ENCODE assay signal across 23 mouse cellular contexts in the genomic region with DNA sequence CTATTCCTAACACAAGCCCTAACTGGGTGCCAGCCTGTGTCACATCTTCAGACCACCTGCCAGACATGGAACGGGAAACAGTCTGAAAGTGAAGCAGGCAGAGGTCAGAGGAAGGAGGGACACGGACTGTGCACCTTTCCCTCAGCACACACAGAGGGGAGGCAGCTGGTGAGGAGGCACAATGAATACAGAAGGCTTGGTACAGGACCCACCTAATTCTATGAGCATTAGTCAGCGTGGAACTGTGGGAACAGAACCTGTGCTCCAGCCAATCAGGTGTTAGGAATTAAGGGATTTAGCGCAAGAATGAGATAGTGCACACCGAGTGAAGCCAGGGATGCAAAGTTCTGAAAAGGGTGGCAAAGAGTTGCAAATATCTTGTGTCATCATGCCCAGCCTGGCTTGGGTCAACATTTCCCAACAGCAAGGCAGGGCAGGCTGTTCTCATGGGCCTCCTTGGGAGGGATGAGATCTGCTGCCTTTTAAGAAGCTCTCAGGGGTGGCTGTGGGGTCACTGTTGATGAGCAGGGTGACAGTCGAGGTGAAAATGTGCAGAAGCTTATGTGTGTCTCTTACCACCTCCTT. TPM values are rescaled to one million over a fixed set of nuclear protein-coding genes. Genes with fewer than 3 reads are reported as not detected.
DNase-seq lines count a peak whose midpoint lies in the region; ATAC-seq and TF ChIP-seq lines count a peak whose summit lies in the region.
"Had no signal": no experiment of that assay in that cellular context is flagged by ENCODE, and none has a peak within 500 bp of the region (broad histone marks: within the 10 kb centered on the region; RNA-seq: fewer than 3 reads in every experiment).

No protein-coding gene starts in this region.

- H3K79me2 ChIP-seq in liver, adult 2 months (ENCODE audit: control insufficient read depth, insufficient read depth, low read length) = no peaks in the 10 kb centered on the region

- DNase-seq in liver, adult 2 months (ENCODE audit: extremely low read depth, low read depth, low spot score) = peak; percentile 82
- no peak for DNase-seq in liver, embryonic 11.5 days (ENCODE audit: low spot score)
- peak; percentile 63 for DNase-seq in adipocyte (ENCODE audit: low spot score)
- no peak for DNase-seq in gastrocnemius, adult 18-20 months (ENCODE audit: low spot score)
- DNase-seq in left cerebral cortex, adult 9 months (ENCODE audit: low spot score in 2 of 2) = no peak
- DNase-seq in urinary bladder, adult 2 months (ENCODE audit: low spot score) = no peak
- DNase-seq: adrenal gland, adult 2 months; adrenal gland, postnatal 25 days; cerebellum, adult 18-20 months; cerebellum, adult 9-11 months; gastrocnemius, postnatal 36 days; heart, adult 2 months; heart, postnatal 14 days had no signal

- H3K27ac ChIP-seq in liver, adult 2 months (replicated peaks; ENCODE audit: insufficient read depth, low read depth, low read length) = peak overlapping the region; percentile 45
- no peak overlapping the region for H3K27ac ChIP-seq in liver, embryonic 11.5 days (ENCODE audit: low read depth, low read length)
- peak overlapping the region; percentile 61; the same call in 1 of the 2 replicates for H3K27ac ChIP-seq in stomach, embryonic 15.5 days
- H3K27ac ChIP-seq: embryonic facial prominence, embryonic 10.5 days; forebrain, embryonic 10.5 days; heart, adult 2 months; heart, embryonic 15.5 days; hindbrain, embryonic 10.5 days; hindbrain, embryonic 14.5 days had no signal

- no peaks in the 10 kb centered on the region for H3K9me3 ChIP-seq in liver, embryonic 11.5 days (ENCODE audit: control insufficient read depth, low read length)
- H3K9me3 ChIP-seq in stomach, embryonic 15.5 days = no peaks in the 10 kb centered on the region
- H3K9me3 ChIP-seq: embryonic facial prominence, embryonic 10.5 days; forebrain, embryonic 10.5 days; heart, embryonic 15.5 days; hindbrain, embryonic 10.5 days had no signal

- ATAC-seq in liver, embryonic 11.5 days (replicated peaks; ENCODE audit: low FRiP score) = no peak
- peak; percentile 50; the same call in 1 of the 2 replicates for ATAC-seq in stomach, embryonic 15.5 days (ENCODE audit: insufficient read depth, low FRiP score, low read depth)
- ATAC-seq: activated CD4-positive, CD25-positive, alpha-beta regulatory T cell, adult 4 months; forebrain, embryonic 14.5 days had no signal

- H3K4me2 ChIP-seq in liver, embryonic 11.5 days = no peak overlapping the region
- no peak overlapping the region for H3K4me2 ChIP-seq in stomach, embryonic 15.5 days
- H3K4me2 ChIP-seq: heart, embryonic 11.5 days; heart, embryonic 15.5 days; hindbrain, embryonic 14.5 days had no signal

- no peak for TF ChIP-seq POLR2A in liver, adult 2 months (IDR thresholded peaks at IDR 0.05; ENCODE audit: extremely low read depth, insufficient read depth, low read length)

- TF ChIP-seq CTCF in liver, adult 2 months (IDR thresholded peaks at IDR 0.05; ENCODE audit: low read depth, low read length) = no peak

- peak overlapping the region; percentile 12; the same call in 1 of the 2 replicates for H3K9ac ChIP-seq in liver, adult 2 months (ENCODE audit: low read depth, low read length)
- no peak overlapping the region for H3K9ac ChIP-seq in liver, embryonic 11.5 days (ENCODE audit: low read depth, low read length)
- H3K9ac ChIP-seq in stomach, embryonic 15.5 days = no peak overlapping the region
- H3K9ac ChIP-seq: heart, embryonic 15.5 days; hindbrain, embryonic 14.5 days had no signal

- no peak overlapping the region for H3K4me3 ChIP-seq in liver, adult 2 months (ENCODE audit: insufficient read depth, low read depth, low read length)
- H3K4me3 ChIP-seq in liver, embryonic 11.5 days (ENCODE audit: low read depth, low read length) = no peak overlapping the region
- H3K4me3 ChIP-seq in stomach, embryonic 15.5 days (replicated peaks) = no peak overlapping the region
- H3K4me3 ChIP-seq: embryonic facial prominence, embryonic 10.5 days; forebrain, embryonic 10.5 days; heart, adult 2 months; heart, embryonic 15.5 days; hindbrain, embryonic 10.5 days had no signal

- 32% methylated on average over 6 of the region's 6 CpGs for WGBS in liver, adult 2 months
- WGBS in liver, embryonic 11.5 days = 67% methylated on average over 6 of the region's 6 CpGs
- WGBS in stomach, embryonic 15.5 days = 53% methylated on average over 6 of the region's 6 CpGs

- H3K27me3 ChIP-seq in liver, adult 2 months (ENCODE audit: control insufficient read depth, insufficient read depth, low read length) = no peaks in the 10 kb centered on the region
- no peaks in the 10 kb centered on the region for H3K27me3 ChIP-seq in liver, embryonic 11.5 days (replicated peaks; ENCODE audit: control insufficient read depth, insufficient read depth, low read length)
- H3K27me3 ChIP-seq in stomach, embryonic 15.5 days (replicated peaks) = no peaks in the 10 kb centered on the region
- H3K27me3 ChIP-seq: heart, embryonic 15.5 days had no signal

- H3K4me1 ChIP-seq in liver, adult 2 months (ENCODE audit: control insufficient read depth, insufficient read depth, low read length) = peaks cover 18% of the 10 kb centered on the region
- no peaks in the 10 kb centered on the region for H3K4me1 ChIP-seq in liver, embryonic 11.5 days (replicated peaks; ENCODE audit: control insufficient read depth, insufficient read depth, low read length)
- no peaks in the 10 kb centered on the region for H3K4me1 ChIP-seq in stomach, embryonic 15.5 days

- H3K36me3 ChIP-seq in liver, adult 2 months (ENCODE audit: control insufficient read depth, insufficient read depth, low read length) = no peaks in the 10 kb centered on the region
- no peaks in the 10 kb centered on the region for H3K36me3 ChIP-seq in liver, embryonic 11.5 days (ENCODE audit: control insufficient read depth, insufficient read depth, low read length)
- no peaks in the 10 kb centered on the region for H3K36me3 ChIP-seq in stomach, embryonic 15.5 days
- H3K36me3 ChIP-seq: embryonic facial prominence, embryonic 10.5 days; forebrain, embryonic 10.5 days; heart, embryonic 15.5 days; hindbrain, embryonic 10.5 days had no signal

RNA-seq across cellular contexts. Expression of gene Ints7, which starts 57.2 kb away (rescaled TPM):
- 10.9 and 11.7 TPM in 2 replicates for total RNA-seq in liver, adult 2 months (2014; rRNA removed)
- 9.4 and 9.5 TPM in 2 replicates for polyA plus RNA-seq in liver, adult 2 months (2012; rRNA removed)
- 54.1 and 57.6 TPM in 2 replicates for polyA plus RNA-seq in liver, embryonic 11.5 days (2014; fragmentation: Nextera tagmentation; extraction: Ambion mirVana)
- 46.8 and 50.5 TPM in 2 replicates for polyA plus RNA-seq in stomach, embryonic 15.5 days (2015; fragmentation: Nextera tagmentation; extraction: Ambion mirVana)
- total RNA-seq in gastrocnemius, adult 18-20 months (2021) = 1 to 10 TPM; 5.6 to 6.5 TPM
- polyA plus RNA-seq in urinary bladder, adult 2 months (2012; rRNA removed) = 22.1 and 24.1 TPM in 2 replicates

RNA-seq across cellular contexts. Expression of gene Dtl, which starts 57.3 kb away (rescaled TPM):
- total RNA-seq in liver, adult 2 months (2014; rRNA removed) = 0.28 and 0.74 TPM in 2 replicates
- 0.07 TPM in 2 replicates for polyA plus RNA-seq in liver, adult 2 months (2012; rRNA removed)
- 70.9 and 79.9 TPM in 2 replicates for polyA plus RNA-seq in liver, embryonic 11.5 days (2014; fragmentation: Nextera tagmentation; extraction: Ambion mirVana)
- polyA plus RNA-seq in stomach, embryonic 15.5 days (2015; fragmentation: Nextera tagmentation; extraction: Ambion mirVana) = 41.8 and 44.4 TPM in 2 replicates
- under 1 TPM in 1 of 2 experiments, not detected in 1; 0.12 TPM for total RNA-seq in gastrocnemius, adult 18-20 months (2021)
- polyA plus RNA-seq in urinary bladder, adult 2 months (2012; rRNA removed) = 0.72 and 1.0 TPM in 2 replicates
- total RNA-seq: gastrocnemius, adult 8-10 months had no signal

Comparison
In these comparisons a context has a peak if more than half of its experiments do, and no peak if none do; other contexts are left out.
1. DNase-seq: peak in liver, adult 2 months (single experiment) and adipocyte (single experiment); none in liver, embryonic 11.5 days (single experiment), gastrocnemius, adult 18-20 months (single experiment), left cerebral cortex, adult 9 months (0 of 2) and urinary bladder, adult 2 months (single experiment).
2. RNA of gene Dtl, which starts 57.3 kb away (polyA plus RNA-seq): 70.9 to 79.9 TPM in liver, embryonic 11.5 days and 41.8 to 44.4 TPM in stomach, embryonic 15.5 days; 0.72 to 1.0 TPM in urinary bladder, adult 2 months and 0.07 TPM in liver, adult 2 months; every median in the first group is over 10 times any median in the second.